Mouse (Mus musculus) liver, embryonic 12.5 days (tissue): Measurements from ENCODE around the gene Krtap11-1. TPM values are rescaled to one million over a fixed set of nuclear protein-coding genes. Genes with fewer than 3 reads are reported as not detected.

ENCODE experiments used
- ATAC-seq: fragments of 200-750 bp; cut with Nextera tagmentation; 2 replicates; pipeline ENCODE4 v1.8.0; 2017; ENCODE audit warnings: moderate number of reproducible peaks, mild to moderate bottlenecking, moderate library complexity
- H3K27ac ChIP-seq: fragments of 300-500 bp; sonication (generic); 2 replicates; pipeline ENCODE4 v1.5.1; 2016; ENCODE audit warnings: mild to moderate bottlenecking
- H3K27me3 ChIP-seq: fragments of 300-500 bp; sonication (generic); replicated peaks from 2 replicates; pipeline ENCODE4 v1.6.1; 2016; ENCODE audit warnings: mild to moderate bottlenecking, moderate library complexity
- H3K36me3 ChIP-seq: fragments of 300-500 bp; sonication (generic); 2 replicates; pipeline ENCODE4 v1.6.1; 2016; ENCODE audit warnings: mild to moderate bottlenecking, moderate library complexity
- H3K4me1 ChIP-seq: fragments of 300-500 bp; sonication (generic); 2 replicates; pipeline ENCODE4 v1.6.1; 2016
- H3K4me2 ChIP-seq: fragments of 300-500 bp; sonication (generic); 2 replicates; pipeline ENCODE4 v1.6.1; 2016; ENCODE audit warnings: mild to moderate bottlenecking, moderate library complexity
- H3K4me3 ChIP-seq: fragments of 300-500 bp; sonication (generic); 2 replicates; pipeline ENCODE4 v1.5.1; 2016; ENCODE audit warnings: mild to moderate bottlenecking, moderate library complexity
- H3K9ac ChIP-seq: fragments of 300-500 bp; sonication (generic); 2 replicates; pipeline ENCODE4 v1.6.1; 2016; ENCODE audit warnings: mild to moderate bottlenecking, moderate library complexity
- H3K9me3 ChIP-seq: fragments of 300-500 bp; sonication (generic); replicated peaks from 2 replicates; pipeline ENCODE4 v1.6.1; 2016; ENCODE audit warnings: mild to moderate bottlenecking, moderate library complexity
- WGBS: fragments of 180-500 bp; shearing (Covaris S2); methylation state at CpG from one replicate; pipeline ENCODE4 v1.1.7; 2016; ENCODE audit not compliant: insufficient replicate concordance; 5-methylcytosine and 5-hydroxymethylcytosine counted together
- polyA plus RNA-seq: library from polyadenylated mRNA; unstranded; fragments of >200 nt; fragmentation: Nextera tagmentation; extraction: Ambion mirVana; gene quantifications from 2 replicates; pipeline ENCODE4 v1.2.1, GENCODE M21; 2016

Krtap11-1 gene
- polyA plus RNA-seq, 1 experiment from 2014 or later: not detected

- WGBS: 59% methylated on average over 7 of the region's 7 CpGs
- ATAC-seq: no peak
- H3K36me3 ChIP-seq: no peaks in the 10 kb centered on the region
- H3K4me1 ChIP-seq: no peaks in the 10 kb centered on the region
- no peak overlapping the region for H3K27ac ChIP-seq
- H3K9me3 ChIP-seq: peaks cover 4% of the 10 kb centered on the region; the same call in 1 of the 2 replicates
- no peak overlapping the region for H3K4me3 ChIP-seq
- no peaks in the 10 kb centered on the region for H3K27me3 ChIP-seq
- H3K4me2 ChIP-seq: no peak overlapping the region
- no peak overlapping the region for H3K9ac ChIP-seq
These were observed 2.8 kb downstream of the Krtap11-1 start for GRCm38 (mm10) chr16:89568141-89568540.

DNA sequence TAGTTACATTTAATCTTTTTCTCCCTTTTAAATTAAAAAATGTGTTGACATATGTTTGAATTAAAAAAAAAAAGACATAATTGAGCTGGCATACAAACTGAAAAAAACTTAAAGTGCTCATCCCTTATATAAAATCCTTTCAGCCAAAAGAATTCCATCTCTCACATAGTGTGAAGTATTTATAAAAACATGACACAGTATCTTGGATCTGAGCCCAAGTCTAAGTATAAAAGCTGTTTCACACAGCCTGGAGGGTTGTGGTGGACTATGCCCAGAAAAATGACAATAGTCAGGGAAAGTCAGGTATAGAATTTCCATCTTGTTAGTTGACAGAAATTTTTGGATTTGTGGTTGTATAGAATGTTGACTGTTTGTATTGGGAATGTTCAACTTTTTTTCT lies 20.7 kb downstream of the Krtap11-1 start:
- H3K4me3 ChIP-seq: no peak overlapping the region
- no peaks in the 10 kb centered on the region for H3K4me1 ChIP-seq
- H3K4me2 ChIP-seq: no peak overlapping the region
- no peak for ATAC-seq
- H3K27me3 ChIP-seq: no peaks in the 10 kb centered on the region
- H3K9me3 ChIP-seq: no peaks in the 10 kb centered on the region
- H3K36me3 ChIP-seq: no peaks in the 10 kb centered on the region
- H3K27ac ChIP-seq: no peak overlapping the region
- no peak overlapping the region for H3K9ac ChIP-seq

GRCm38 (mm10) chr16:89538031-89538484 lies 32.9 kb downstream of the Krtap11-1 start:
- ATAC-seq: no peak
- no peak overlapping the region for H3K9ac ChIP-seq
- no peak overlapping the region for H3K27ac ChIP-seq
- H3K4me3 ChIP-seq: no peak overlapping the region
- H3K36me3 ChIP-seq: no peaks in the 10 kb centered on the region
- H3K9me3 ChIP-seq: no peaks in the 10 kb centered on the region
- WGBS: 63% methylated on average over 5 of the region's 5 CpGs
- H3K27me3 ChIP-seq: no peaks in the 10 kb centered on the region
- no peaks in the 10 kb centered on the region for H3K4me1 ChIP-seq
- no peak overlapping the region for H3K4me2 ChIP-seq

DNA sequence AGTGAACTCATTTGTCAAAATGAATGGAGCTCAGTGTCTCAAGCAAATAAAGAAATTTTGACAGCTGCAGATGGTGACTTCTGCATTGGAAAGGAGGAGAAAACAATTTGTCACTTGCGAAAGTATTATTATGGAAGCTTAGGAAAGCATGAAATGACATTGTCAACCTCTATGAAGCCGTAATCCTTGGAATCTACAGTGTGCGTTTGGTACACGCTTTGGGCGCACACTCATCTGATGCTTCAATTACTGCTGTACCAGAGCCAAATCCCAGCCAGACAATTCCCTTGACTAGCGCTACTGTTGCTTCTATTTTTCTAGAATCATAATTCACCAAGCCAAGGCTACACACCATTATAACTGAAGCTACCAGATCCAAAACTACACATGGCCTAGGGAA lies 33.6 kb downstream of the Krtap11-1 start:
- WGBS: 85% methylated on average over 6 of the region's 6 CpGs

DNA sequence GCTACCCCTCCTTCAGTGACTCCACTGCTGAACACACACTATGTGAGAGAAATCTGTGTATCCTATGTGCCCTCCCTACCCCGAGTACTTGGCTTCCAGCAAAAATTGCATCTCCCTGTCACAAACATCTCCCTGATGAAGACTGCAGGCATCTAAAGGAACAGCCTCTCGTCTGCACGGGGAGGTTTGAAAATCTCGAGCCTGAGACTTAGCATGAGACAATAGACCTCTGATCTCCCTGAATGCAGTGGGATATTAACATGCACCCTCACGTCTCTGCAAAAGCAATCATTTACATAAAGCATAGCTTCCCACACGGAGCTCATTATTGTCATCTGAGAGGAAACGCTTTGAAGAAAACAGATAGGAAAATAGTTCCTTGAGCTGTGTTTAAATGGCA lies 40.4 kb downstream of the Krtap11-1 start:
- no peaks in the 10 kb centered on the region for H3K4me1 ChIP-seq
- 47% methylated on average over 7 of the region's 7 CpGs for WGBS
- H3K4me2 ChIP-seq: no peak overlapping the region
- H3K27me3 ChIP-seq: no peaks in the 10 kb centered on the region
- H3K4me3 ChIP-seq: no peak overlapping the region
- no peak for ATAC-seq
- no peaks in the 10 kb centered on the region for H3K36me3 ChIP-seq
- H3K27ac ChIP-seq: no peak overlapping the region
- H3K9me3 ChIP-seq: no peaks in the 10 kb centered on the region
- no peak overlapping the region for H3K9ac ChIP-seq

More for the DNA sequence above, 33.6 kb downstream of the Krtap11-1 start:
- Histone ChIP-seq H3K9ac (no peak overlapping the region), H3K36me3 (no peaks in the 10 kb centered on the region), H3K27me3 (no peaks in the 10 kb centered on the region), H3K4me1 (no peaks in the 10 kb centered on the region), H3K27ac (no peak overlapping the region), H3K4me2 (no peak overlapping the region), H3K4me3 (no peak overlapping the region), H3K9me3 (no peaks in the 10 kb centered on the region)
- no peak for ATAC-seq

DNA sequence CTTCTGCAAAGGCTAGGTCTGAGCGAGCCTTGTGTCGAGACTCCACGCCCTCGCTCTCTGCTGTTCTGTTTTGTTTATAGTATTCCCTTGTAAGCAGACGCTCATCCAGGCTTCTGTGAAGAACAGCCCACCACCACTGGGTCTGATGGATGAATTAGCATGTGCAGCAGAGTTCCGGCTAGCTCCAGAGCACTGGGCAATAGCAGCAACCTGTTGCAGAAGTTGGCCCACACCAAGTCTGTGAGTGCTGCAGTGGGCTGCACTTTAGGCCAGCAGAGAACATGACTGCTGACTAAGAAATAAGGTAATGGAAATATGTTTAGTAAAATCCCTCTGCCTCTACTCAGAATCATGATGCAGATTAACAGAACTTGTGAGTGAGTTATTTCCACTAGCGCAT lies 41.1 kb downstream of the Krtap11-1 start:
- no peaks in the 10 kb centered on the region for H3K36me3 ChIP-seq
- no peak for ATAC-seq
- no peaks in the 10 kb centered on the region for H3K27me3 ChIP-seq
- WGBS: 62% methylated on average over 7 of the region's 7 CpGs
- no peak overlapping the region for H3K4me3 ChIP-seq
- no peak overlapping the region for H3K27ac ChIP-seq
- H3K4me1 ChIP-seq: no peaks in the 10 kb centered on the region
- H3K9ac ChIP-seq: no peak overlapping the region
- no peaks in the 10 kb centered on the region for H3K9me3 ChIP-seq
- no peak overlapping the region for H3K4me2 ChIP-seq

DNA sequence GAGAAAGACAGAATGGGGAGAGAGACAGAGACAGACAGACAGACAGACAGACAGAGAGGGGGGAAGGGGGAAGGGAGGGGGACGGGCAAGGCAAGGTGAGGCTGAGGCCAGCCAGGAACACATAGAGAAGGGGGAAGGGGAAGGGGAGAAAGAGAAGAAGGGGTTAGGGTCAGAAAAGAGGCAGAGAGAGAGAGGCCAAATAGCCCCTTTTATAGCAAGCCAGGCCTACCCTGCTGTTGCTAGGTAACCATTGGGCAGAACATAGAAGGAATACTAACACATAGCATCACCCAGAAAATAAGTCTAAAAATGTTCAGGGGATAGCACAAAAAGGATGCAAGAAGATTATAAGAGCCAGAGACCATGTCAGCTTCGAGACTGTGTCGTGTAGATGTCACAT lies 42.6 kb downstream of the Krtap11-1 start:
- H3K9ac ChIP-seq: no peak overlapping the region
- H3K9me3 ChIP-seq: no peaks in the 10 kb centered on the region
- H3K4me1 ChIP-seq: no peaks in the 10 kb centered on the region
- no peaks in the 10 kb centered on the region for H3K36me3 ChIP-seq
- WGBS: 64% methylated on average over 3 of the region's 3 CpGs
- no peak overlapping the region for H3K4me3 ChIP-seq
- H3K27ac ChIP-seq: no peak overlapping the region
- no peak overlapping the region for H3K4me2 ChIP-seq
- H3K27me3 ChIP-seq: no peaks in the 10 kb centered on the region
- no peak for ATAC-seq

- 80% methylated on average over 4 of the region's 4 CpGs for WGBS
- ATAC-seq: no peak
These were observed 50.0 kb downstream of the Krtap11-1 start for GRCm38 (mm10) chr16:89520996-89521395.

DNA sequence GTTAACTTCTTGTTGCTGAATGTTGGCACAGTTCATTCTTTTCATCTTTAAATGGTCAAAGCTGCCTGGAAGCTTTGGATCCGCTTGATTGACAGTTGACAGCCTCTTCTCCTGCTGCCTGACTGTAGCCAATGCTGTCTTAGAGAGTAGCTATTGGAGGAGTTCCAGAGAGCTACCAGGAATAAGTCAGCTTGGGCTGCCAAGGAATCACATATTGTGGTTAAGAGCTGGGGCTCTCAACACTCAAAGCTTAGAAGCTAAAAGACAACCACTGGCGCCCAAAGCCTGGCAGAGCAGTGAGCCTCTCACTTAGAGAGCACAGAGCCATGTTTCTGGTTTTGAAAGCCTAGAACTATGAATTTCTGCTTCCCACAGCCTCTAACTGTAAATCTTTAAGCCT lies 50.4 kb downstream of the Krtap11-1 start:
- Histone ChIP-seq H3K27ac (no peak overlapping the region), H3K27me3 (no peaks in the 10 kb centered on the region), H3K4me1 (no peaks in the 10 kb centered on the region), H3K36me3 (no peaks in the 10 kb centered on the region), H3K9me3 (no peaks in the 10 kb centered on the region), H3K4me2 (no peak overlapping the region), H3K4me3 (no peak overlapping the region), H3K9ac (no peak overlapping the region)
- WGBS: 78% methylated on average over 2 of the region's 2 CpGs
- ATAC-seq: no peak

More at GRCm38 (mm10) chr16:89520996-89521395, 50.0 kb downstream of the Krtap11-1 start:
- H3K4me1 ChIP-seq: no peaks in the 10 kb centered on the region
- H3K9me3 ChIP-seq: no peaks in the 10 kb centered on the region
- no peak overlapping the region for H3K4me2 ChIP-seq
- H3K36me3 ChIP-seq: no peaks in the 10 kb centered on the region
- H3K9ac ChIP-seq: no peak overlapping the region
- H3K27ac ChIP-seq: no peak overlapping the region
- no peak overlapping the region for H3K4me3 ChIP-seq
- no peaks in the 10 kb centered on the region for H3K27me3 ChIP-seq

Other genes with a start within 250 kb of the Krtap11-1 start
- not detected in 2 replicates for gene Krtap21-1, start 167.3 kb downstream of the Krtap11-1 start, polyA plus RNA-seq
- gene Krtap6-2, start 151.1 kb downstream of the Krtap11-1 start, polyA plus RNA-seq: not detected in 2 replicates
- gene Krtap8-1, start 83.2 kb downstream of the Krtap11-1 start, polyA plus RNA-seq: not detected in 2 replicates
- not detected in 2 replicates for gene Krtap7-1, start 62.9 kb downstream of the Krtap11-1 start, polyA plus RNA-seq